Comparison of ENCODE assay signal across 28 mouse cellular contexts in the genomic region with DNA sequence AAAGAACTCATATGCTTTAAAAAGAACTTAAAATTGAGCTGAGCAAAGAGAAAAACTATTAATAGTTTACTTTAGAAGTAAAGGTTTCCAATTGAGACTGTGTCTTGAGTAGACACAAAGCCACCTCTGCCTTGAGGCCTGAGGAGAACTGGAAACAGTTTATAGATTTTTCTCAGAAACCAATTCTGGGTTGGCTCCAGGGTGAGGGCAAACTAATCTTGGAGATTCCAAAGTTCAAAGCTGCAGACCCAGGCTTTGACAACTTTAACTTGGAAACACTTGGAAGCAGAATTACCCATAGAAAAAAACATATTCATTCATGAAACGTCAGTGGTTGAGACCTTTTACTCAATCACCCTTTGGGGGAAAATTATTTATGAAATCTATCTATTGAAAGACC.
"Had no signal": no experiment of that assay in that cellular context is flagged by ENCODE, and none has a peak within 500 bp of the region (broad histone marks: within the 10 kb centered on the region; RNA-seq: fewer than 3 reads in every experiment).

No protein-coding gene starts in this region.

- H3K27ac ChIP-seq: heart, embryonic 10.5 days; heart, embryonic 13.5 days; heart, embryonic 15.5 days; hindbrain, embryonic 10.5 days; hindbrain, embryonic 12.5 days; hindbrain, embryonic 13.5 days; hindbrain, embryonic 14.5 days; hindbrain, embryonic 15.5 days; hindbrain, postnatal 0 days; intestine, embryonic 15.5 days; kidney, embryonic 15.5 days; kidney, postnatal 0 days; layer of hippocampus, adult 2 months had no signal

- DNase-seq: heart, postnatal 10 days; heart, postnatal 14 days; heart, postnatal 36 days; heart, postnatal 4 days; kidney, adult 11 months; kidney, adult 18-20 months; kidney, adult 8-10 months; kidney, adult 9 months; kidney, postnatal 10 days; kidney, postnatal 14 days; kidney, postnatal 25 days; kidney, postnatal 36 days; layer of hippocampus, adult 9-11 months; layer of hippocampus, postnatal 36 days had no signal

- H3K36me3 ChIP-seq: heart, embryonic 10.5 days; heart, embryonic 12.5 days; heart, embryonic 13.5 days; heart, embryonic 15.5 days; hindbrain, embryonic 10.5 days; hindbrain, embryonic 12.5 days; hindbrain, embryonic 13.5 days; hindbrain, embryonic 15.5 days; intestine, embryonic 15.5 days; kidney, embryonic 15.5 days had no signal

- H3K4me1 ChIP-seq: hindbrain, embryonic 13.5 days; intestine, embryonic 15.5 days; kidney, embryonic 15.5 days had no signal

- H3K4me3 ChIP-seq: heart, embryonic 10.5 days; heart, embryonic 12.5 days; heart, embryonic 13.5 days; heart, embryonic 15.5 days; hindbrain, embryonic 10.5 days; hindbrain, embryonic 12.5 days; hindbrain, embryonic 13.5 days; hindbrain, embryonic 15.5 days; intestine, embryonic 15.5 days; kidney, embryonic 15.5 days; layer of hippocampus, adult 2 months had no signal

- H3K27me3 ChIP-seq: heart, embryonic 12.5 days; heart, embryonic 13.5 days; heart, embryonic 15.5 days; hindbrain, embryonic 12.5 days; hindbrain, embryonic 13.5 days; hindbrain, embryonic 15.5 days; intestine, embryonic 15.5 days; kidney, embryonic 15.5 days had no signal

- H3K9ac ChIP-seq: heart, embryonic 12.5 days; heart, embryonic 13.5 days; heart, embryonic 15.5 days; hindbrain, embryonic 12.5 days; hindbrain, embryonic 13.5 days; hindbrain, embryonic 14.5 days; hindbrain, embryonic 15.5 days; intestine, embryonic 15.5 days; kidney, embryonic 15.5 days had no signal
